Mouse (Mus musculus) olfactory bulb, adult 2 months (tissue): ENCODE measurements around the gene Prc1. TPM values are rescaled to one million over a fixed set of nuclear protein-coding genes. Genes with fewer than 3 reads are reported as not detected.
"Not testable (repeated sequence)": the region's sequence is repeated elsewhere in the genome, so short reads cannot be mapped to it uniquely, and the experiment has no call there.

Source experiments
- H3K27ac ChIP-seq: fragments of 200-500 bp; 2 replicates; pipeline ENCODE4 v1.5.1; 2012; ENCODE audit warnings: low read depth, low read length; ENCODE audit not compliant: insufficient read depth
- H3K4me1 ChIP-seq: fragments of 200-500 bp; 2 replicates; pipeline ENCODE4 v1.6.1; 2012; ENCODE audit warnings: low read length; ENCODE audit not compliant: control insufficient read depth, insufficient read depth
- H3K4me3 ChIP-seq: fragments of 200-500 bp; 2 replicates; pipeline ENCODE4 v1.5.1; 2012; ENCODE audit warnings: mild to moderate bottlenecking, low read depth, low read length, moderate library complexity; ENCODE audit not compliant: insufficient read depth
- CTCF ChIP-seq: fragments of 200-500 bp; IDR thresholded peaks from 2 replicates; pipeline ENCODE4 v1.5.1; 2012; ENCODE audit warnings: low read depth, mild to moderate bottlenecking, low read length, moderate library complexity; ENCODE audit not compliant: insufficient read depth
- POLR2A ChIP-seq: fragments of 200-500 bp; IDR thresholded peaks from 2 replicates; pipeline ENCODE4 v1.6.1; 2012; ENCODE audit warnings: mild to moderate bottlenecking, low read depth, low read length, moderate library complexity; ENCODE audit not compliant: insufficient read depth
- WGBS: fragments of 180-500 bp; shearing (Covaris S2); methylation state at CpG from one replicate; pipeline ENCODE4 v1.1.7; 2018; 5-methylcytosine and 5-hydroxymethylcytosine counted together
- polyA plus RNA-seq: library from polyadenylated mRNA; stranded (reverse); fragments of >200 nt; gene quantifications from 2 replicates; pipeline ENCODE4 v1.2.4, GENCODE M21; 2012; ENCODE audit warnings: low replicate concordance; ENCODE audit not compliant: missing spikeins, insufficient read depth, insufficient read length

The Prc1 gene
- polyA plus RNA-seq, 1 experiment, result not detected

- under 1% methylated on average over 37 of the region's 38 CpGs for WGBS
- peaks cover 14% of the 10 kb centered on the region for H3K4me1 ChIP-seq
- H3K27ac ChIP-seq, result peak within 1 kb of the TSS; percentile 96
- no peak for TF ChIP-seq CTCF
- TF ChIP-seq POLR2A, result peak; percentile 84
- H3K4me3 ChIP-seq, result peak within 1 kb of the TSS; percentile 73
Observed at GRCm38 (mm10) chr7:80324043-80324815, 30.0 kb downstream of the Prc1 start, which contains the start of gene Rccd1. TSS of gene Rccd1 (minus strand) at chr7:80324454.

DNA sequence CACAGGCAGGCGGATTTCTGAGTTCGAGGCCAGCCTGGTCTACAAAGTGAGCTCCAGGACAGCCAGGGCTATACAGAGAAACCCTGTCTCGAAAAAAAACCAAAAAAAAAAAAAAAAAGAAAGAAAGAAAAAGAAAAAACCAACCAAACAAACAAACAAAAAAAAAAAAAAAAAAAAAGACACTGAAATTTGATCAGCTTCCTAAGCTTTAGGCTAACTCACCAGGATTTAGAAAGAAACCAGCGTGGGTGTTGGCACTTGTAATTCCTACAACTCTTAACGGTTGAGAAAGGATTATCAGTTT, 30.5 kb downstream of the Prc1 start:
- not testable (repeated sequence) for H3K4me3 ChIP-seq, H3K27ac ChIP-seq
- H3K4me1 ChIP-seq, result peaks cover 10% of the 10 kb centered on the region
- 30% methylated on average over 4 of the region's 5 CpGs for WGBS

- peaks cover 10% of the 10 kb centered on the region for H3K4me1 ChIP-seq
- WGBS, result 79% methylated on average over 16 of the region's 16 CpGs
- H3K4me3 ChIP-seq, result no peak overlapping the region
- no peak overlapping the region for H3K27ac ChIP-seq
- TF ChIP-seq POLR2A, result no peak
- no peak for TF ChIP-seq CTCF
Observed at GRCm38 (mm10) chr7:80325292-80325868, 31.1 kb downstream of the Prc1 start.

DNA sequence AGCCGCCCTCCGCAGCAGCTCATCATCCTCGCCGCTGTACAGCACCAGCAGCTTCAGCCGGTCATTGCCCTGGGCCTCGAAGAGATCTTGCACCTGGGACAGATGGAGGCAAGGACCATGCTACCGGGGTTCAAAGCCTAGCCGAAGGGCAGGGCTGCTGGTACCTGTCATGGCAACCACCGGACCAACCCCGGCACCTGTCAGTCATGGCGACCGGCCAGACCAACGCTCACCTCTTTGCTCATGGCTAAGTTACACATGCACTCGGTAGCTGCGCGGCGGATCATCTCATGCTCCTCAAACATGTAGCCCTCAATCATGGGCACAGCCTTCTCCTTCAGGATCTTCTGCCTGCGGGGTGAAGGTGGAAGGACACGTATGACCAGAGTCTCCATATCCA, 31.8 kb downstream of the Prc1 start:
- H3K4me3 ChIP-seq, result no peak overlapping the region
- 97% methylated on average over 19 of the region's 19 CpGs for WGBS
- no peak overlapping the region for H3K27ac ChIP-seq
- peaks cover 10% of the 10 kb centered on the region for H3K4me1 ChIP-seq
- TF ChIP-seq CTCF, result no peak
- no peak for TF ChIP-seq POLR2A

DNA sequence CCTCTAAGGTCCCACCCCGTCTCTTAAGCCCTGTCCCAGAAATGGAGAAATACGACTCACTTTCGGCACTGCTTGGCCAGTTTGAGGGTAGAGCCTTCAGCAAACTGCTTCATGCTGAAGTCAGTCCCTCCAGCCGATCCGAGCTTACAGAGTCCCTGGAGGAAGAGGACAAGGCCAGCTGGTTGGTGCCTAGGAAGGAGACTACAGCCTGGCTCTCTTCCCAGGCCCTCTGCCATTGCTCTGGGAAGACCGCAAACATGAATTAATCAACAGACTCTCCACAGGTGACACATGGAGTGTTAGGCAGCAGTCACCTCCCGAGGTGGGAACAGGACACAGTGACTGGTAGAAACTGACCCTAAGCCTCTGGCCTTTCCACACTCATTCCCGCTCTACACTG, 36.0 kb downstream of the Prc1 start:
- Histone ChIP-seq H3K4me1 (peaks cover 10% of the 10 kb centered on the region), H3K27ac (no peak overlapping the region), H3K4me3 (no peak overlapping the region)
- WGBS, result 81% methylated on average over 8 of the region's 8 CpGs
- TF ChIP-seq CTCF, result no peak
- TF ChIP-seq POLR2A, result no peak

DNA sequence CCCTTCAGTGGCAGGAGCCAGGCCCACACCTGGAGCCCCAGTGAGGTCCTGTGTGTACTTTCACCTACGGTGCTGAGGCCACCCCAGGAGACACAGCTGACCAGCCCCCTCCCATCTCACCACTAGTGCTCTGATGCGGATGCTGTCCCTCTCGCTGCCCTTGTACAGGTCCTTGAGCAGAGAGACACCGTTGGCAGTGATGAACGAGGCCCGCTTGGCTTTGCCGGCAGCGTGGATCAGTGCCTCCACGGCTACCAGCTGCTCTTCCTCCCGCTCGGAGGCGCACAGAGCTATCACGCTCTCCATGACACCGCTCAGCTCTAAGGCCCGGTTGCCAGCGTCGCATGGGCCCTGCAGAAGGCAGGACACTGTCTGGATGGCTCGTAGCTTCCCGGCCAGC, 37.2 kb downstream of the Prc1 start:
- TF ChIP-seq CTCF (no peak), POLR2A (no peak)
- Histone ChIP-seq H3K4me3 (no peak overlapping the region), H3K4me1 (peaks cover 11% of the 10 kb centered on the region; the same call in 1 of the 2 replicates), H3K27ac (no peak overlapping the region)
- WGBS, result 93% methylated on average over 19 of the region's 19 CpGs

DNA sequence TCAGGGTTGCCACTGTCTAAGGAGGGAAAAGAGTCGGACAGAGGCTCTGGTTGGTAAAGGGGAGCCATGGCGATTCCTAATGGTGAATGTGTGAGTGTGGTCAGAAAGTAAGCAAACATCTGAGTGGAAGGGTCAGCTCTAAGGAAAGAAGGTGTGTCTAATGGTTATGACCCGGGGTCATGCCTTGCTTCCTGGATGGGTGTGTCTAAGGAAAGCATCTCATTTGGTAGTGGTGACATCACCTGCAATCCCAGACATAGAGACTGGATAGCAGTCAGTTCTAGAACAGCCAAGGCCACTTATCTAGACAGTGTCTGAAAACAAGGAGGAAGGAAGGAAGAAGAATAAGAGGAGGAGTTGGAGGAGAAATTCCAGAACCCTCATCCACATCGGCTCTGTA, 40.6 kb downstream of the Prc1 start:
- H3K4me1 ChIP-seq, result peaks cover 22% of the 10 kb centered on the region
- no peak for TF ChIP-seq POLR2A
- TF ChIP-seq CTCF, result no peak
- WGBS, result 92% methylated on average over 4 of the region's 4 CpGs

DNA sequence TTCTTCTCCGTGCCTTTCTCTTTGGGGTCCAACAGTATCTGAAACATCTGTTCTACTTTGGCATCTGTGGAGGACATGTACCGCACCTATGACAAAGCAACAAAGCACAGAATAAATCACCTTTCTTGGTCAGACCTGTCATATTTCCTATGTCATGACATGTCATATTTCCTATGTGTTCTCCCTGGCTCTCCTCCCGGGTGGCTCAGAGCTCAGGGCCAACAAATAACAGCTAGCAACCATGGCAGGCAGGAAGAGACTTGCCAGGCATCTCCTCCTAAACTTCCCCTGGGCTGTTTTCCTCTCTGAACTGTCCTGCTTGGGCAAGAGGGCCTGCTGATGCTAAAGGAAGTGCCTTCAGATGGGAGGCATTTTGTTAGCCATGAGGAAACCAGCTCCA, 42.7 kb downstream of the Prc1 start:
- 92% methylated on average over 3 of the region's 3 CpGs for WGBS
- TF ChIP-seq CTCF (no peak), POLR2A (no peak)
- Histone ChIP-seq H3K4me3 (no peak overlapping the region), H3K4me1 (peaks cover 31% of the 10 kb centered on the region), H3K27ac (no peak overlapping the region)

More for the DNA sequence above, 40.6 kb downstream of the Prc1 start:
- H3K4me3 ChIP-seq, result no peak overlapping the region
- no peak overlapping the region for H3K27ac ChIP-seq

GRCm38 (mm10) chr7:80339371-80339770, 45.1 kb downstream of the Prc1 start:
- H3K27ac ChIP-seq, result peak overlapping the region; percentile 9; the same call in 1 of the 2 replicates
- TF ChIP-seq CTCF (no peak), POLR2A (no peak)
- WGBS, result 3% methylated on average over 17 of the region's 17 CpGs

More at GRCm38 (mm10) chr7:80339371-80339770, 45.1 kb downstream of the Prc1 start:
- H3K4me3 ChIP-seq, result peak overlapping the region; percentile 96
- peaks cover 38% of the 10 kb centered on the region for H3K4me1 ChIP-seq
